Mouse (Mus musculus) ZHBTc4 (cell line): ENCODE data around the gene Gzma.

Experiments
- DNase-seq: peaks from one replicate; pipeline ENCODE4 v3.0.0-alpha.2; 2011; ENCODE audit warnings: low read depth, low spot score

Gene Gzma

GRCm38 (mm10) chr13:113046211-113046883 is 54.4 kb downstream of the Gzma start, which contains the start of gene Gpx8:
Gene Gpx8 (minus strand): TSS chr13:113046410.
- peak; percentile 71 for DNase-seq

DNA sequence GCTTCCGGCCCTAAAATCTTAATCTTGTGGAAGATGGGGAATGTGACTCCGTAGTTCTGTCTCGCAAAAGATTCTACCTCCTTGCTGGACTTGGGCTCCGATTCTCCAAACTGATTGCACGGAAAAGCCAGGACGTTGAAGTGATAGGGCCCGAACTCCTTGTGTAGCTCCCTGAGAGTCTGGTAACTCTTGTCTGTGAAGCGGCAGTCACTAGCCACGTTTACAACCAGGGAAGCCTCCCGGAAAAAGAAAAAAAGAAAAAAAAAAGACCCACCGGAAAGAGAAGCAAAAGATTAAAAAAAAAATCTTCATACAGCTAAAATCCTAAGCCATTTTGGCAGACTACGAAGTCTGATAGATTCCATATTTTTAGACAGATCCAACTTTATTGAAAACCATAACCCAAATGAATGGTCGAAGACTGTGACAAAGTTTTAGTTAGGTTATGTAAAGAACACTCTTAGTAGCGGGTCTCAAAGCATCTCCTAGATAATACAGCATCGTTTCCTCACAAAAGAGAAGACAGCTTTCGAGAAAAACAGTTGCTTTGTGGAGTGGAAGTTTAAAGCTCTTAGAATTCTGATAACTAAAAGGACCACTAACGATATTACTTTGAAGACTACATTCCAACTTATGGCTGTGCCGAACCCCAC is 55.2 kb downstream of the Gzma start:
- DNase-seq, result no peak

- no peak for DNase-seq
These were observed 55.9 kb downstream of the Gzma start for GRCm38 (mm10) chr13:113044876-113045275.
